Mouse (Mus musculus) C2C12 (cell line): ENCODE results near the gene Slc7a1.

Source experiments
- CEBPB ChIP-seq: IDR thresholded peaks from one replicate; pipeline ENCODE4 v1.6.1; 2011; ENCODE audit warnings: low read depth, mild to moderate bottlenecking, control low read depth, moderate library complexity
- CTCF ChIP-seq: IDR thresholded peaks from one replicate; pipeline ENCODE4 v1.5.1; 2011; ENCODE audit not compliant: control insufficient read depth, insufficient read depth, insufficient read length
- USF1 ChIP-seq: IDR thresholded peaks from one replicate; pipeline ENCODE4 v1.6.1; 2011; ENCODE audit warnings: low read depth, mild to moderate bottlenecking, control low read depth, moderate library complexity

DNA sequence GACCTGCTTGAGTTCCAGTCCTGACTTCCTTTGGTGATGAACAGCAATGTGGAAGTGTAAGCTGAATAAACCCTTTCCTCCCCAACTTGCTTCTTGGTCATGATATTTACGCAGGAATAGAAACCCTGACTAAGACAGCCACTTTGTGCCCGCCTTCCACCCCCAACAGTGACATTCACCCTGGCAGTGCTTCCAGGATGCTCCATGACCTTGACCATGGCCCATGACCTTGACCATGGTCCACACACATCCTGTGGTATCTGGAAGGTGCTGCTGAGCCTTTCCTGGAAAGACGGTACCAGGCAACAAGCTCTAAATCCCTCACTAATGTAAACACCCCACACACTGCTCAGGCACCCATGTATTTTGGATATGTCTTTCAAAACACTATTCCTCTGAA is 21.0 kb downstream of the Slc7a1 start:
- TF ChIP-seq CTCF (no peak), CEBPB (no peak), USF1 (no peak)
